Mouse (Mus musculus) liver (tissue): ENCODE data around the gene Cited4.

Experiments used
- DNase-seq: peaks from one replicate; pipeline ENCODE4 v3.0.0-alpha.2; 2020; ENCODE audit warnings: mixed read lengths

Cited4 gene

DNA sequence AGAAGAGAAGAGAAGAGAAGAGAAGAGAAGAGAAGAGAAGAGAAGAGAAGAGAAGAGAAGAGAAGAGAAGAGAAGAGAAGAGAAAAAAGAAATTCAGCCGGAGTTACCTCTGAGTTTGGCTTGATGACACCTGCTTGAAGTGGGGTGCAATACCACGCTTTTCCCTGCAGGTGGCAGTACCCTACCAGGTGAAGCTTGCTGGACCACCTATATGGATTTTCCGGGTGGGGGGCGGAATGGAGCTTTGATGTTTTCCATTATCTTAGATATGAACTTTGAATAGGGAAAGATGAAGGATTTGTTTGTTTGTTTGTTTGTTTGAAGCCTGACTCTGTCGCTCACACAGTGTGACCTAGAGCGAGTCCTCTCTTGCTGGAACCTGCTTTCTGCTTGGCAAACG is 14.6 kb downstream of the Cited4 start:
- peak; percentile 71 for DNase-seq

DNA sequence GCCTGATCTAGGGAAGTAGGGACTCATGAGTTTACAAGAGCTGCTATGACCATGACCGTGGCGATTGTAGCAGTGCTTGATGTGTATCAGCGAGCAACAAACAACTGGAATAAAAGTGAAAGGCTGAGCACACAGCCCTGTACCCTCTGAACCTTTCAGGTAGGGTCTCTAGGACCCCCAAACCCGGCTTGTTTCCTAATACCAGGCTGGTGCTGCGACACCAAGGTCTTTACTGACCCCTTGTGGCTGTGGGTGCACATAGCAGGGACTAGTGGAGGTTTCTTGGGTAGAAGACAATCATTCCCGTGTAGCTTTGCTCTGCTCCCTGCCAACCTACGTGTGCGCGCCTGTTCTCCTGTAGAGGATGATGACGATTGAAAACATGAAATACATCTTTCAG is 15.8 kb downstream of the Cited4 start:
- peak; percentile 87 for DNase-seq

GRCm38 (mm10) chr4:120683278-120683997 is 17.1 kb downstream of the Cited4 start:
- DNase-seq, result peak; percentile 74

DNA sequence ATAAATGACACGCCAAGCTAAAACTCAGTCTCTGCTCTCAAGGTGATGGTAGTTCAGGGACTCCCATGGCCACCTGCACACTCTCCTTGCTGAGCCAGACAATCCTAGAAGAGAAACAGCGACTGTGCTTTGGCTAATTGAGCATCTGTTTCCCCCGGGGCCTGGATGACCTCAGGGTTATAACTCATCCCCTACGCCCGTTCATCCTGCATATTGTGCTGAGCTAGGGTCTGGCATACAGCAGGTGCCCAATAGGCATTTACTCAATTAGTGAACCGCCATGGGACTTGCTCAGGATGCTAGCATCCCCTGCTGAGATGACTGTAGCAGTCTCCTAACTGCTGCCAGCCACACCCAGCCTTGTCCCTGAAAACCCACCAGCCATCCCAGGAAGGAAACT is 20.9 kb downstream of the Cited4 start:
- no peak for DNase-seq

GRCm38 (mm10) chr4:120689317-120689716 is 22.9 kb downstream of the Cited4 start:
- DNase-seq, result no peak

DNA sequence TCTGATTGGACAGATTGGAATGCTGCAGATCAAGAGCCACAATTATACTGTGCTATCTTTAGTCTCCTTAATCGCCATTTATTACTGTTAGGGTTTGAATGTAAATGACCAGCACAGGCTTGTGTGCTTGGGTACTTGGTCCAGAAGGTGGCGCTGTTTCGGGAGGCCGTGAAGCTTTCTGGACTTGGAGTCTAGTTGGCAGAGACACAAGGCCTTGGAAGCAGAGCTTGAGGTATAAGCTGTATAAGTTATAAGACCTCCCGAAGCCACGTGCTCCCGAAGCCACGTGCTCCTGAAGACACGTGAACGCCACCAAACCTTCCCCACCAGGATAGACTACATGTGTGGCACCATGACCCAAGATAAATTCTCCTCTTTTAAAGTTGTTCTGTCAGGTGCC is 26.3 kb downstream of the Cited4 start:
- peak; percentile 59 for DNase-seq

GRCm38 (mm10) chr4:120697353-120697752 is 31.0 kb downstream of the Cited4 start:
- no peak for DNase-seq

DNA sequence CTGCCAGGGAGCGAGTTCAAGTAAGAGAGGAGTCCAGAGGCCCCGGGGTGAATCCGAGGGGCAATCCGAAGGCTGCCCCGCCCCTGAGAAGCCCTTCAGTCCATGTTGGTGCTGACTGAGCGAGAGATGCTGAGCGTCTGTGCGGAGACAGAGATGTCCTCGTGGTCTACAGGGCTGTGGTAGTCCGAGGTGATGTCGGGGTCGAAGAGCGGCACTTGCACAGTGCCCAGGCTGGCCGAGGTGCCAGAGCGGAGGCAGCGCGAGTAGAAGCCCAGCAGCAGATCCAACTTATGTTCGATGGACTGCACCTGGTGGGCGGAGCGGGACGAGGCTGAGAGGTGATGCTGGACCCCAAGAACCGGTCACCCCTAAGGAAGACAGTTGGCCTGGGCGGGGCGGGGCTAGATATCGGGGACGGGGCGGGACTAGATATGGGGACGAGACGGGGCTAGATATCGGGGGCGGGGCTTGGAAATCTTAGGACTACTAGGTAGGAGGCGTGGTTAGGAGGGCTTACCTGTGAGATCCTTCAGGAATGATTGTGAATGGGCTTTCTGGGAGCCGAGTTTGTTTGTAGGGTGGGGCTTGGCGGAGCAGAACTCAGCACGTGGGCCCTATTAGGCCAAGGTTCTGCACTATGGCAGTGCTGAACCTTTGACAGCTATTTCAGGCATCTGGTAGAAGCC is 31.6 kb downstream of the Cited4 start:
- peak; percentile 75 for DNase-seq

GRCm38 (mm10) chr4:120701180-120701579 is 34.8 kb downstream of the Cited4 start:
- no peak for DNase-seq

DNA sequence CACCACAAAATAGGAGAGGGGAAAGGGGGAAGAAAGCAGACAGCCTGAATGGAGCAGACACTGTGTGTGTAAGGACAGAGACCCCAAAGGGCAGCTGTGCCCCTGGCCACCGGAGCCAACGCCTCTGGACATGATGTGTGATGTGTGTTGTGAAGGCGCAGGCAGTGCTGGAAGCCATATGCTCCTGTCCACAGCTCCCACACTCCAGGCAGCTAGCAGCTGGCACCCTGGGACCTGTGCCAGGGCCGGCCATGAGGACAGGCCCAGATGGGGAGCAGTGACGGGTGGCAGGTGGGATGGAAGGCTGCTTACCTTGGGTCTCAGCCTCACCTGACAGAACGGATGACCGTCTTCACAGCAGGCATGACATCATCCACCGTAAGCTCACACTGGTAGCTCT is 35.7 kb downstream of the Cited4 start:
- DNase-seq, result no peak

GRCm38 (mm10) chr4:120702511-120702910 is 36.1 kb downstream of the Cited4 start:
- DNase-seq, result no peak

DNA sequence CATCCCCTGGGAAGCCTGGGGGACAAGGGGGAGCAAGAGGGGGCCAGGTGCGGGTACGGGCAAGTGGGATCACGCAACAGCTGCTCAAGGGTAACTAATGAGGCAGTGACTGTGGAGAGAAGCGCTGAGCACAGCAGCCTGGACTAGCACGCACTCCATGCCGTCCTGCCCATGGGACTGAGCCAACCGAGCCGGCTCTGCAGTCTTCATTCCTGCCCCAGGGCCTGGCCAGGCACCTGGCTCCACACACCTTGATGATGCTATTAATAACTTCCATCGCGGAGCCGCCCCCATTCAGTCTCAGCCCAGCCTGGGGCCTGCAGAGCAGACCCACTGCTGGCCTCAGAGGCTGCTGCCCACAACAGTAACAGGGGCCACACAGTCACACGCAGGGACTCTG is 45.9 kb downstream of the Cited4 start:
- DNase-seq, result no peak

DNA sequence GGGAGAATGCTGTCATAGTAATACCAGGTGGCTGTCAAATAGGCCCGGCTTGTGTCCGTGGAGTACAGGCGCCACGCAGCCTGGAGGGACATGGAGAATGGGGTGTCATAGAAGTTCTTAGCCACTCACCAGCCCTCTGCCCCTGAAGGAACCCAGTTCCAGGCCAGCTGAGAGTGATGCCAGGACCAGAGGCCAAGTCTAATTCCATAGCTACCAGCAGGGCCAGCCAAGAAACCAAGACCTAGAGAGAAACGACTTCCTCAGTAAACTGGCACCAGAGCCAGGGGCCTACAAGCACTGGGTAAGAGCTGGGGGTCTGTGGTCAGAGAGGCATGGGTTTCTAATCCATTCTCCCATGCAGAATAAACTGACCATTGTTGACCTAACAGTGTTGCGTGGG is 46.6 kb downstream of the Cited4 start:
- DNase-seq, result no peak

DNA sequence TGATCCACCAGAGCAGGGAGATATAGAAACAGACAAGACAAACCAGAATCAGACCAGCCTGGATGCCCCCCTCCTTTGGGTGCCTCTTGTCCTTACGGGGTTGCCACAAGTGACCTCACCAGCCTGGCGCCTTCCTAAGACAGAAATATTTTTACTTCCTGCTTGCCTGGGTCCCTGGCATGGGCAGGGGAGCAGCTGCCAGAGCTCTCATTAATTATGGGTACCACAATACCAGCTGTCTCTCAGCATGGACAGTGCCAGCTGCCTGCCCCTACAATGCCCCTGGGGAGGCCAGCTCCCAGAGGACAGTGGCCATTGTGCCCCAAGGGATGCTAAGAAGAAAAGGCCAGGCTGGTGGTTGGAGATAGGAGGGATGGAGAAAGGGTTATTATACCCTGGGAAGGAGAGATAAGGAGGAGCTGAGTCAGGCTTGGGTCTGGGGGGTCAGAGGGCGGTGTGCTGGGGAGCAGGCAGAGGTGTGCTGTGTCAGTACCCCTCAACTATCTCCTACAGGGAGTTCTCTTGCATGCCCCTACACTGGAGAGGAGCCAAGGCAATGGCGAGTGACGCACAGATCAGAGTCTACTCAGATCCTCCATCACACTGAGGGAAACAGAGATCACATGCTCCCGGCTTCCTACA is 47.6 kb downstream of the Cited4 start:
- DNase-seq, result no peak

- DNase-seq, result peak; percentile 84
These were observed 49.8 kb downstream of the Cited4 start for GRCm38 (mm10) chr4:120716141-120716571.

DNA sequence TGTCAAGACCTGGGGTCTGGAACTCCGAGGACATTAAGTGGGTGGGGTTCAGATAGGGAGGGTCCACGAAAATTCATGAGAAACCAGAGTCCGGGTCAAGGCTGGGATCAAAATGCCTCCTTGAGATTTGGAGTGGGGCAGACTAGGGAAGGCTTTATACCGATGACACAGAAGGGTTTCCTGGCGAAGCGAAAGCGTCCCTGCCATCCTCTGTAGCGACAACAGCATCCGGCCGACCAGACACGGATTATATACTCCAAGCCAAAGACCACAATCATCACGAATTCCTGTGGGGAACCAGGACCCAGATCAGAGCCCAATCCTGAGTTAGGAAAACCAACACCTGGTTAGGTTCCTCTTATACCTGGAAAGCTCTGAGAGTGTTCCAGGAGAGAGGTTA is 50.4 kb downstream of the Cited4 start:
- no peak for DNase-seq
